Mouse (Mus musculus): ENCODE results near the gene Plch2.
A peak's percentile ranks its signal among the peaks of the same experiment; 100 is the strongest.

Plch2 gene

DNA sequence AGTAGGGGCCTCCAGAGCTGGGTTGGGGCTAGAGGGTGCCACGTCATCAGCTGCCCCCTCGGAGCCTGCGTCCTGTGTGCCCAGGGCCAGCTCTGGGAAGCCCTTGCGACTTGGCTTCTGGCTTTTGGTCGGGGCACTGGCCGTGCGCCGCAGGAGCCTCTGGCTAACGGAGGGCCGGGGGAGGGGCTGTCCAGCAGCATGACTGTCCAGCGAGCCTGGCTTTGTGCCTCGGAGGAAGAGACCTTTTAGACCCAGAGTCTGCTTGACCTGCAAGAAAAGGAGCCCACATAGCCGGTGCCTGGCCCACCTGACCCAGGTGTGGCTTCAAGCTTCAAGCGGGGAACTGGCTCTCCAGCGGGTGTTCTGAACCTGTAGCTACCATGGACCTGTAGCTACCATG, 69.8 kb downstream of the Plch2 start:
- no peak for DNase-seq (ENCODE audit: extremely low spot score)

DNA sequence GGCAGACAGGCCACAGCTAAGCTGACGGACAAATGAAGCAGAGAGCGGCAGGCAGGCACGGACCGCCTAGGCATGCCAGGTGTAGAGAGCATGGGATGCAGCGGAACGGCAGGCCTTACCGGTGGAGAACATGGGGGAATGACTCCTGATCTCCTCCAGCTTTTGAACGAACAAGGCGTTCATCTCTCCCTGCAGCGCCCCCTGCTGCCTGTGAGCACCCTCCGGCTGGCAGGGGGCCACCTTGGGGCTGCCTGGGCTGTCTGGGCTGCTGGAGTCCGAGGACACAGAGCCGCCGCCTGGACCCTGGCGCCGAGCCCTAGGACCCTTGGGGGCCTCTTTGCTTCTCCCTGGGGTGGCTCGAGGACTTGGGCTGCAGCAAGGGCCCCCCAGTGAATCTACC, 70.5 kb downstream of the Plch2 start:
- peak; percentile 80 for DNase-seq (ENCODE audit: extremely low spot score)

DNA sequence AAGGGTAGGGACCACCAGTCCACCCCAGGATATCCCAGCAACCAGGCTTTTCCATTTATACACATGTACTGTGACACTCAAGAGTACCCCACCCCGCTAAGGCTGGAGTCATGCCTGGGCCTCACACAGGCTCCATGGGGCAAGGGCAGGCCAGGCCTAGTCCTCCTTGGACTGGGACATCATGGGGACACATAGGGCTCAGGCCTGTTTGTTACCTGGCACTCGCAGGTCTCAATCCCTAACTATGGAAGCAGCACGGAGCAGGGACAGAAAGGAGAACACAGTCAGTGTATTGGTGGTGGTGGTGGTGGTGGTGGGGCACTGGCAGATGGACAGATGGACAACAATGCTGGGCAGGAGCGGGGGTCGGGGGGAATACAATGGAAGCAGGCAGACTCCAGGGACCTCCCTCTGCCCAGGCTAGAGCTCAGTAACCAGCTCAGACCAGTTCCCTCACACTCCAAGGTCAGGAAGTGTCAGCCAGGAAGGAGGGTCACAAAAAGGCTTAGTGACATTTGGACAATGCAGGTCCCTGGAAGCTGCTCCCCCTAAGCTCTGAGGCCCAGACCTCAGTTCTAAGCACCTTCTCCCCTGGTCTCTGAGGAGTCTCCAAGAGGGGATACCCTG, 71.3 kb downstream of the Plch2 start:
- DNase-seq (ENCODE audit: extremely low spot score) = no peak

DNA sequence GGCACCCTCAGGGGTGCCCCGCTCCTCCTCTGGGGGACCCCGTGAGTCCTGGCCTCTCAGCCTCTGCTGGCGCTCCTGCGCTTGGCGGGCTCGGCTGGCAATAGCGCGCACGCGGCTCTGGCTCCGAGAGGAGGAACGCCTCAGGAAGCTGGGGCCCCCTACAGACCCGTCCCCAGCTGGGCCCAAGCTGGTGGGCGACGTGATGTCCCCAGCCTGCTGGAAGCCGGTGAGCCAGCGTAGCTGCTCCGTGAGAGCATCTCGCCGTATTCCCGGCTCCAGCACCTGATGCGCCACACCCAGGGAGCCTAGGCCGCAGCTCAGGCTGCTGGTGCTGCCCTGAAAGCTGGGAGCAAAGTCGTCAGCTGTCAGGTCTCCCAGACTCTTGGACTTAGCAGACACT, 72.8 kb downstream of the Plch2 start:
- no peak for DNase-seq (ENCODE audit: extremely low spot score)

DNA sequence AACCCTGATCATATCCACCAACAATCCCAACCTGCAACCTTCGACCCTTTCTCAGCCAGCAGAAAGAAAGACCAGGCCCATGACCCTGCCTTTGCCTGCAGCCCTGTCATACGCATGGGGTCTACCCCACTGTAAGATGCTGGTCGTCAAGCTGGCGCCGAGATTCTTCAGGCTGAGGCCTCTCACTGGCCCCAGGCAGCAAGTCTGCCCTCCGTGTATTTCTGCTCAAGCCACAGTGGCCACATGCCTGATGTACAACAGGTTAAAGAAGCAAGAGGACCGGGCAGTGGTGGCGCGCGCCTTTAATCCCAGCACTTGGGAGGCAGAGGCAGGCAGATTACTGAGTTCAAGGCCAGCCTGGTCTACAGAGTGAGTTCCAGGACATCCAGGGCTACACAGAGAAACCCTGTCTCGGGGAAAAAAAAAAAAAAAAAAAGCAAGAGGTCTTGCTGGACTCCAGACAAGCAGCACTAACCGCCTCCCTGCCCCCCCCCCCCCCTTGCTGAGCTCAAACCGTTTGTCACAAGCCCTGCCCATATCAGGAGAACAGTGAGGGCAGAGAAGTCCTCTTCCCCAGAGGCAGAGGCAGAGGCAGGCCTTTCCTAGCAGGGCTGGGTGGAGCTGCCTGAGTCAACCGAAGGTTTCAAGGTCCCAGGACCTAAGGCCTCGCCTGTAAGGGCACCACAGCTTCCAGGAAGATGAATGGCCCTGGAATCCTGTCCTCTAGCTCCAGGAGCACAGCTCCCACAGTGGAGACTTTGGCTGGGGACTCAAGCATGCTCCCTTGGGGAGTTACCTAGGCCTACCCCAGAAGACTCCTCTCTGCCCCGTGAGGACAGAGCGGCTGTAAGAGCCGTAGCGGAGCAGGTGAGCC, 74.1 kb downstream of the Plch2 start:
- DNase-seq (ENCODE audit: extremely low spot score) = no peak

DNA sequence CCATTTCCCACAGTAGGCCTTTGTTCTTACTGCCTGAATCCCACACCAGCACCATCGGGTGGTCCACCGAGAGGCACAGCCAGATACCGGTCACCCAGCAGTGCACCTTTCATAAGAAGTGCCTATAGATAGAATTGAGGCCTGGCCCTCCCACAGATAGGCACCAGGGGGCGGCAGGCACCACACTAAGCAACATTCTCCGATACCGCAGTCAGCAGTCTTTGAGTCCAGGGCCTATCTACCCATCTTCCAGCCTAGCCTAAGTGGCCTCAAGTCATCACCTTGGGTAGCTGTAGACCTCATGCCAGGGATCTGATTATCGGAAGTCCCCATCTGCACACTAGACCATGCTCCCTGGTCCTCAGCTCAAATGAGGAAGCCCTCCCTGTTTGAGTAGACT, 75.1 kb downstream of the Plch2 start:
- DNase-seq (ENCODE audit: extremely low spot score) = peak; percentile 66

DNA sequence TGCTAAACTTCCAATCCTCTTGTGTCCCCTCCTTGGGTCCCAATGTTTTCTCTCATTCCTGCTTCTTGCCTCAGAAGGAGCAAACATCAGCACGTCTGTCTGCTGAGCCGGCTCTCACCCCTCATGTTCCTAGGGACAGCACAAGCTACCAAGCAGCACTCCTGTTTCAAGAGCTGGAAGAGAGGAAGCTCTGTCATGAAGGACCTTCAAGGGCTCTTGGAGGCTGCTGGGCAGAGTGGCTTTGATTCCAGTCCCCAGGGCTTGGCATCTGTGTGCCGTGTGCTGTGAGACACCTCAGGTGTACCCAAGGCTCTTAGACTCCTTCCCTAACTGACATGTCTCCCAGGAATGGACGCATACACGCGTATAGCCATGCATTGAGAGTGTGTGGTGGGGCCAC, 75.5 kb downstream of the Plch2 start:
- no peak for DNase-seq (ENCODE audit: extremely low spot score)

DNA sequence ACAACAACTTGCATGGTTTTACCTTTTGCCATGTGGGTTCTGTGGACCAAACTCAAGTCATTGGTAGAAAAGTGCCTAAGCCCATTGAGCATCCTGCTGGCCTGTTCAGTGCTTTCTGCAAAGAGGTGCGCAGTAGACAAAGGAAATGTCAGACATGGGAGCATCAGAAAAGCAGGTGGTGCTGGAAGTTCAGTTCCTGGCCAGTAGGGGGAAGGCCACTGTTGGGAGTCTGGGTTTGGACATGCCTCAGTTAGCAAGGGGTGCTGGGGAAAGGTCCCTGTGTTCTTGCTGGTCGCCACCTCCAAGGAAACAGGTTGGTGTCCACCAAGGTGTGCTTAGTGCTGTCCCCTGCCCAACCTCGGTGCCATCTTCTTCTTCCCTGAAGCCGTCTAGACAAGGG, 76.5 kb downstream of the Plch2 start:
- no peak for DNase-seq (ENCODE audit: extremely low spot score)

DNA sequence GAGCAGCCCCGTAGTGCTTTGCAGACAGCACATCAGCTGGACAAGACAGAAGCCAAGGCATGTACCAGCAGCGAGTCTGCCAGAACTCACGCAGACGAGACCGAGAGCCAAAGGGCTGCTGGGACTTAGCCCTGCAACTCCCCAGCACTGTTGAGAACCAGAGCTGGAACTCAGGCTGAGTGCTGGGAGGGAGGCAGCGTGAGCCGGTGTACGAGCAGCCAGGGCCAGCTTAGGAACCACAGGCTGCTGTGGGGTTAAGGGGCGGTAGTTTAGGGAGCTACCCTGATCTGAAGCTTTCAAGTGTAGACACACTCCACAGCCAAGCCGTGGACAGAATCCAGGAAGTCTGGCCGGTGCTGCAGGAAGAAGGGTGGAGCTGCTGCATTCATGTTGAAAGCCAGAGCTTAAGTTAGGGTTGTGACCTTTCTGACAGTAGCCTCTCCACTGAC, 82.4 kb downstream of the Plch2 start:
- no peak for DNase-seq (ENCODE audit: extremely low spot score)

DNA sequence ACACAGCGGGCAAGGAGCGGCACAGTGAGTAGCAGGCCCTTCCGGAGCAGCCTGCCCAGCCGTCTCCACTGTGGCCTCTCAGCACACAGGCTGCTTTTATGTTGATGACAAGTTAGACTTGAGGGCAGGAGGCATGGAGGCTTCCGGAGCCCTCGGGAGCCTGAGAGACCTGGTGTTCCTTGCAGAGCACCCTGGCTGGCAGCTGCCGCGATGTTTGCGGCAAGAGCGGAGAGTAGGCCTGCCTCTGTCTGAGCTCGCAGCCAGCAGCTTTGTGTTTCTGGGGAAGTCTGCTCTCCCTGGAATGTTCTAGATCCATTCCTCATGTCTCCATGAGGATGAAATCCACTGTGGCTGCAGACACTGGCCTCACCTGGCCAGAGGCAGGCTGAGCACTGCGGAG, 84.0 kb downstream of the Plch2 start:
- no peak for DNase-seq (ENCODE audit: extremely low spot score)

DNA sequence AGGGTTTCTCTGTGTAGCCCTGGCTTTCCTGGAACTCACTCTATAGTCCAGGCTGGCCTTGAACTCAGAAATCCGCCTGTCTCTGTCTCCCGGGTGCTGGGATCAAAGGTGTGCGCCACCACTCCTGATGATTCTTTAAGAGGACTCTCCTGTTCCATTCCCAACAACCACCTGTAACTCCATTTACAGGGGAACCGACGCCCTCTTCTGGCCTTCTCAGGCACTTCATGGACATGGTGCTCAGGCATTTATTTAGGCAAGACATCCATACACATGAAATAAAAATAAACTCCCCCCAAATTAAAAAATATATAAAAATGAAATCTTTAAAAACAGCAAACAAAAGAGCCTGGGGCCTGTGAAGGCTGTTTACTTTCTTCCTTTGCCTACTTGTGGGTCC, 89.4 kb downstream of the Plch2 start:
- no peak for DNase-seq (ENCODE audit: extremely low spot score)

DNA sequence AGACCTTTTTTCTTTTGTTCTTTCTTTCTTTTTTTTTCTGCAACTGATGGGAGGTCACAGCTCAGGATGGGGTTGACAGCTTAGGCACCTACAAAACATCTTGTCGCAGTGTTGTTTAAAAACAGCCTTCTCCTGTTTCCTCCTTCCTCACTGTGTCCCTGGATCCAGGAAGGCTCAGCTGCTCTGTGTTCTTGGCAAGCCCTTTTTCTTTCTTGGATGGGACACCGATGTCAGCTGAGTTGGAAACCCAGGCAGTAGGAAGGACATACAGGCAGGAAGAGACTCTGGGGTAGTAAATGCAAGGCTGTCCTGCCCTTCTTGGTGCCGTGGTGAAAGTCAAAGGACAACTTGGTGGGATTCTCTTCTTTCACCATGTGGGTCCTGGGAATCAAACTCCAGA, 90.7 kb downstream of the Plch2 start:
- DNase-seq (ENCODE audit: extremely low spot score) = no peak

DNA sequence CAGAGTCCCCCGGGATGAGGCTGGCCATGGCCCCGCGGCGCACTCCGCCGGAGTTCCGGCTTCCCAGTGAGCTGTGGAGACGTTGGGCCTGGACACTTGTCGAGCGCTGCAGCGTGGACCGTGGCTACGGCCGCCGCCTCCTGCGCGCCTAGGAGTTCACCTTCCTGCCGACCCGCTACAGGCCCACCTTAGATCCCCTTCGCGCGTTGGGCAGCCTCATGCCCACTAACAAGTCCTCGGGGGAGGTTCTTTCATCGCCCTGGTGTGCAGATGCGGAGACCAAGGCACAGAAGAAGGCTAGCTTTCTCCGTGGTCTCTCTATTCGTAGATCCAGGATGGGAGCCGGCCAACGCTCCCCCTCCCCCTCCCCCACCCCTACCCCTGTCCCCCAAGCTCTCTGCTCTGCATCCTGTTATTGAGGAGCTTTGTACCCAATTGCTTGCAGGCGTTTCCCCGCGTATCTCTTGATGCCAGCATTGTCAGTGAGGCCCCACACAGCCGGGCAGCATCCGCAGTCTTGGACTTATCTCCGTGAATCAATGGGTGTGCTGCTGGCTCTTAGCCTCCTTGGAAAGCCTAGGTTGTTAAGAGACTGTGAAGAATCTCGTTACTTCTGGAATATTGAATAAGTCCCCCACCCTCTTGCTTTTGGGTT, 91.9 kb downstream of the Plch2 start:
- DNase-seq (ENCODE audit: extremely low spot score) = no peak

DNA sequence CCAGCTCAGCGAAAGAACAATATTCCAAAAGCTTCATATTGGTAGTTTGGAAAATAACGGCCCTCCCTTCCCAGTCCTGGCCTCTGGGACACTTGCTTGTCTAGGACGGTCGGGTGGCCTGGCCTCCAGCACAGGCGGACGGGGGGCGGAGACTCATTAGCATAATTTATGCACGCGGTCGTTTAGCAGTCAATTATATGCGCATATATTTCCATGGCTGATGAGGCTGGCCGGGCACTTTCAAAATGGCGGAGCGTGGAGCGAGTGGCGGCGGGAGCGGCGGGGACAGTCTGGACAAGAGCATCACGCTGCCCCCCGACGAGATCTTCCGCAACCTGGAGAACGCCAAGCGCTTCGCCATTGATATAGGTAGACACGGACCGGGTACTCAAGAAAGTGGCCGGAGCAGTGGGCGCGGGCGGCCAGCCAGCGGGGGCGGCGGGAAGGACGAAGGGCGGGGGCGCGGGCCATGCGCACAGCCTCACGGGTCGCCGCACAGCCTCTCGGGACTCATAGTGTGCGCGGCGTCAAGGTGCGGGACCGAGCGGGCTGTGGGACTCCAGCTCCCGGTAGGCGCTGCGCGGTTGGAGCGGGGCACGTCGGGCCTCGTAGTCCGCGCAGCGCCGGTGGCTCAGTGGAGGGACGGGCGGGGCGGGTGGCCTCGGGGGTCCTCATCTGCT, 92.5 kb downstream of the Plch2 start, which contains the start of gene Pank4:
Gene Pank4 (plus strand): TSS at position 223 of the 680 bp plus-strand sequence.
- DNase-seq (ENCODE audit: extremely low spot score) = peak; percentile 94

DNA sequence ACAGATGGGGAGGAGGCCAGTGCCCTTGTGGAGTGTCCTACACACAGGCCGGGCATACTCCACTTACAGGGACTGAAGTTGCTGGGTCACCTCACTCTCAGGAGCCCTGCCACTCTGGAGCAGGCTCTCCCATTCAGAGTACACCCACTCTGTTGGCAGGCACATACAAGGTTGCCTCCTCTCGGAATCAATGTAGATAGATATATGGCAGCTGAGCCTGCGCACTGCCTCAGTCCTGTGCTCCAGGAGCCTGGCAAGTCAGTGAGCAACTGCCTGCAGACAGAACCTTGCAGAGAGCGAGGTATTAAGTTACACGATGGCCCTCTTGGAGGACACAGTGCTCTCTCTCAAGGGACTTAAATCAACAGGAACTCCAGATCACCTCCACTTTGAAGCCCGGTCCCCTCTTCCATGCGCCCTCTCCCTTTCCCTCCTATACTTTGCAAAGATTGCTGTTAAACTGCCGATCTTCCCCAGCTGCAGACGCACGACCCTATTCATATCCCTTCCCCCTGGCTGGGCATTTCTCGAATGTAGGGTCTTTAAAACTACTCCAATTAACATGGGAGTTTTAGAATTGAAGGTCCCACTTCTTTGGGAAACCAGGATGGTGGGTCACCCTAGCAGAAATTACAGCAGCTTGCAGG, 93.3 kb downstream of the Plch2 start:
- no peak for DNase-seq (ENCODE audit: extremely low spot score)

DNA sequence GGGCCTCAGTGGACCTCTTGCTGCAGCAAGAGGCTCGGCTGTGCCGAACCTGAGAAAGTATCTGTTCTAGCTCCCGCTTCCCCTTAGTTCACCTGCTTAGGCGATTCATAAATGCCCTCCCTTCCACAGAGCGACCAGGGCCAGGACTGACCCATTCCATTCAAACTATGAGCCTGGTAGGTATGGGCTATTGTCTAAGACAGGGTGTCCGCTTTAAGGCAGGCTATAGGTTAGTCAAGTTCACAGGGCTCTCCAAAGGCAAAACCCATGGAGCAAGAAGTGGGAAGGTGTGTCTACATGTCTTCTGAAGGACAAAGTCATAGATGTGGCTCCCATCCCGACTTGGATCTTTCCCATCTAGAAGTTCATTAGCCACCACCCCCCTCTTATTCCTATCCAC, 93.9 kb downstream of the Plch2 start:
- DNase-seq (ENCODE audit: extremely low spot score) = no peak

DNA sequence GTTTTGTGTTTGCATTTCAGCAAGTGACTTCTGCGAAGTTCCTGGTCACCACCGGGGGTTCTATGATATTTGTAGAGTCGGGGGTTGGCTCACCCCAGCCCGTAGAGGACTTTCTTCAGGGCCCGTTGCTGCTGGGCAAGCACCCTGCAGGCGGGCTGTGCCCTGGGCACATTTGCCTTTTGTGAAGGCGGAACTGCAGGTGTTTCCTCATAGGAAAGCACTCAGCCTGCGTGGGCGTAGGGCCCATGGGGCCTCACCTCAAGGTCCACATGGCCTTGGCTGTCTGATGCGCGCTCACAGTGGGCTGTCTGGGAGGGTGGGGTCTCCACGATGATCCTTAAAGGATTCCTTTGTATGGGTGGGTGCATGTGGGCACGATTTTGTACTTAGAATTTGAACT, 94.7 kb downstream of the Plch2 start:
- no peak for DNase-seq (ENCODE audit: extremely low spot score)

DNA sequence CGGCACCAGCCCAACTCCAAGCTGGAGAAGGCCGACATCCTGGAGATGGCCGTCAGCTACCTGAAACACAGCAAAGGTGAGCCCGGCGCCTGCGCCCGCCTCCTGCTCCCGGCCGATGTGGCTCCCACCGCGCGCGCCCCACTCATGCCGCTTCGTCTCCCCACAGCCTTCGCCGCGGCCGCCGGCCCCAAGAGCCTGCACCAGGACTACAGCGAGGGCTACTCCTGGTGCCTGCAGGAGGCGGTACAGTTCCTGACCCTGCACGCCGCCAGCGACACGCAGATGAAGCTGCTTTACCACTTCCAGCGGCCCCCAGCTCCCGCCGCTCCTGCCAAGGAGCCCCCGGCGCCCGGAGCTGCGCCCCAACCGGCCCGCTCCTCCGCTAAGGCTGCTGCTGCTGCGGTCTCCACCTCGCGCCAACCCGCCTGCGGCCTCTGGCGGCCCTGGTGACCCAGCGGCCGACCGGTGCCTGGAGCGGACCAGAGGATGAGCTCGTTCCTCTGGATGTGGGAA, 95.3 kb downstream of the Plch2 start:
- DNase-seq (ENCODE audit: extremely low spot score) = peak; percentile 66

DNA sequence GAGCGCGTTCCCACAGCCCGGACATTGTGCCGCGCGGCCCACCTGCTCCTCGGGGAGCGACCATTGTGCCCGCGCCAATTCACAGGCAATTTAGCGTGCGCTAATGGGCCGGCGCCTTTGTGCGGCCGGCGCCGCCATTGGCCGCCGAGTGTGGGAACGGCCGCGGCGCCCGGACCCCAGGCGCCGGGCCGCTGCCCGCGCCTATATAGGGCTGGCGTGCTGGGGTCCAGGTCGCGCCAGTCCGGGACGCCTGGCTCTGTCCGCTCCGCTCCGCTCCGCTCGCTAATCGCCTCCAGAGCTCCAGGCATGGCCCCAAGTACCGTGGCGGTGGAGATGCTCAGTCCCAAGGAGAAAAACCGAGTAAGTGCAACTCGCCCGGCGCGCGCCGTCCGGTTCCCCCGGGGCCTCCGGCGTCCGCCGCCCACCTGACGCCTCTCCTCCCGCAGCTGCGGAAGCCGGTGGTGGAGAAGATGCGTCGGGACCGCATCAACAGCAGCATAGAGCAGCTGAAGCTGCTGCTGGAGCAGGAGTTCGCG, 95.8 kb downstream of the Plch2 start, which contains the start of gene Hes5:
Gene Hes5 (plus strand): TSS at position 234 of the 536 bp plus-strand sequence.
- peak; percentile 83 for DNase-seq (ENCODE audit: extremely low spot score)

DNA sequence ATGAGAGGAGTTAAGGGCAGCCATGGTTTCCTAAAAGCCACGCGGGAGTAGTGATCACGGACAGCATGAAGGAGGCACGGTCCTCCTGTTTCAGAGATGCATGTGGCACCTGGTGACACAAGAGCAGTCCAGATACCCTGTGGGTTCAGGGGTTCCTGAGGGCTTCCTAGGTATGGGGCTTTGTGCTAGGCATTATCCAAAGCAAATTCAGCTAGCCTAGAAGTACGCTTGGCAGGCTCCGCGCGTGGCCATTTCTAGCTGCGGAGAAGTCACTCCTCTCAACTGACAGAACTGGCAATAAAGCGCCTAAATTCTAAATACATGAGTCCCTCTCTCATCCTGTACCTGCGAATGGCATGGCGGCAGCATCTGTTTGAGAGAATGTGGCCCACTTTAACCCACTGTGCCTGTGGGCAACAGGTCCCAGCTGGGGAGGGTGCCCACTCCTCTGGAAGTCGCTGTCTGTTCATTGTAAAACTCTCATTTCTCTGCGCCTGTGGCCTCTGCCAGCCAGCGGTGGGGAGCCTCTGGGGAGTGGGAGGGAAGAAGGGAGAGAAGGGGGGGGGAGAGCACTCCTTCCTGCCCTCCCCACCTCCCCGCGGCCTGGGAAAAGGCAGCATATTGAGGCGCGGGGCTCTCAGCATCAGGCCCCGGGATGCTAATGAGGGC, 96.4 kb downstream of the Plch2 start:
- DNase-seq (ENCODE audit: extremely low spot score) = no peak

DNA sequence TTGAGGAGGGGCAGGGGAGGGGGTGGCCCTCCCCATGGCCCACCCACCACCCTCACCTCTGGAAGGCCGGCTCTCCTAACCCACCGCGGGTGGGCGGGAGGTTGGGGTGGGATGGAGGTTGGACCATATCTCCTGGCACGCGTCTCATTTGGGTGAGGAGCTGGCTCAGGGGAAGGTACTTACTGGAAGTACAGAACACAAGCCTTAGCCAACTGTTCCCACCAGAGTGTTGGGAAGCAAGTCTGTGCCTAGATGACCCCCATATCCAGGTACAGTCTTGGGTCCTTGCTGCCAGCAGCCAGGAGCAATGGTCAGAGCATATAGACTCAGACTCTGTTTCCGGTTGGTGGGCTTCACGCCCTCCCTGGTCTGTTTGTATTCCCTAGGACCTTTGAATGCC, 98.0 kb downstream of the Plch2 start:
- DNase-seq (ENCODE audit: extremely low spot score) = no peak
